Mouse (Mus musculus) layer of hippocampus, adult 18-20 months (tissue): ENCODE results near the gene Ppp1r13l. TPM values are rescaled to one million over a fixed set of nuclear protein-coding genes. Genes with fewer than 3 reads are reported as not detected.

ENCODE experiments used
- DNase-seq, 2 experiments: peaks; one replicate each; pipeline ENCODE4 v3.0.0; 2022; ENCODE audit warnings: low spot score in 2 of 2
- microRNA-seq, 2 experiments: library from miRNA; unstranded; fragments of <30 nt; microRNA quantifications; one replicate each; pipeline ENCODE4 v1.2.0; 2021
- total RNA-seq, 2 experiments: library from RNA; stranded (reverse); gene quantifications; 2 replicates each; pipeline ENCODE4 v1.2.3; 2021

Gene Ppp1r13l
- total RNA-seq, 2 experiments from 2014 or later, result 6.3 to 7.8 TPM

GRCm38 (mm10) chr7:19410766-19411344, 51.3 kb downstream of the Ppp1r13l start:
- no peak for DNase-seq

GRCm38 (mm10) chr7:19411783-19412182, 52.2 kb downstream of the Ppp1r13l start:
- DNase-seq, result no peak

DNA sequence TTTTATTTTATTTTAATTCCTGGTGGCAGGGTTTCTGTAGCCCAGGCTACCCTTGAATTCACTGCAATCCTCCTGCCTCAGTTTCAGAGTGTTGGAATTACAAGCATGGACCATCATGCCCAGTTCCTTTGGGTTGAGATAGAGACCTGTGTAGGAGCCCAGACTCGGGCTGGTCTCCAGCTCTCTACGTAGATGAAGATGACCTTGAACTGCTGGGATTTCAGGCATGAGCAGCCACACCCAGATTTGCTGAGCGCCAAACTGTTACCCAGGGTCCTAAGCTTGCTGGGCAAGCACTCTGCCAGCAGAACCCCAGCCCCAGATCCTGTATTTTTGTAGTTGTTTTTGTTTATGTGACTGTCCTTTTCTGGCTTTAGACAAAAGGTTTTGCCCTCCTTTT, 54.0 kb downstream of the Ppp1r13l start:
- no peak for DNase-seq

GRCm38 (mm10) chr7:19416590-19416989, 57.0 kb downstream of the Ppp1r13l start:
- DNase-seq, result no peak

GRCm38 (mm10) chr7:19420121-19420520, 60.6 kb downstream of the Ppp1r13l start:
- no peak for DNase-seq

DNA sequence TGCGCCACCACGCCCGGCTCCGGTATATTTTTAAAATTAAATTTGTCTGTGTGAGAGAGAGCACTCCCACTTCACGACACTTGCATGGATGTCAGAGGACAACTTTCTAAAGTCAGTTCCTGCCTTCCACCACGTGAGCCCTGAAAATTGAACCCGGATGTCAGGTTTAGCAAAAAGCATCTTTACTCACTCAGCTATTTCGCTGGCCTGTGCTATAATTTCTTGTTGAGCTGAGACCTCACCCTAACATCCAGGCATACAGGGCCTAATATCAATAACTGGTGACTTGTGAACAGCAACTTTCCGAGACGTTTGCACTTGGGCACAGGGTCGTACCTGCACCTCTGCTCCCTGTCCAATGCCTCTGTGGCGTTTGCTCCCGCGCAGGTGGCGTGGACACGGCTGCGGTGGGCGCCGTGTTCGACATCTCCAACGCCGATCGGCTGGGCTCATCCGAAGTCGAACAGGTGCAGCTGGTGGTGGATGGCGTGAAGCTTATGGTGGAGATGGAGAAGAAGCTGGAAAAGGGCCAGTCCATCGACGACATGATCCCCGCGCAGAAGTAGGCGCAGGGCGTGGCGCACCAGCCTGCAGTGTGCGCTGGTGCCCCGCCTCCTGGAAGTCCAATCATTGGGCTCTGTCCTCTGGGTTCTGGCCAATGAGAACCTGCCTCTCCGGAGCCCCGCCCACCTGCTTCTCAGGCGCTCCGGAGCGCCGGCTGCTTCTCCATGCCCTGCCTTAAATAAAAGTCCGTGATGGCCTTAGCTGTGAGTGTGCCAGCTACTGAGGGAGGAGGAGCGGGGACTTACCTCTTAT, 61.5 kb downstream of the Ppp1r13l start:
- DNase-seq, result peak; percentile 84 to 91

DNA sequence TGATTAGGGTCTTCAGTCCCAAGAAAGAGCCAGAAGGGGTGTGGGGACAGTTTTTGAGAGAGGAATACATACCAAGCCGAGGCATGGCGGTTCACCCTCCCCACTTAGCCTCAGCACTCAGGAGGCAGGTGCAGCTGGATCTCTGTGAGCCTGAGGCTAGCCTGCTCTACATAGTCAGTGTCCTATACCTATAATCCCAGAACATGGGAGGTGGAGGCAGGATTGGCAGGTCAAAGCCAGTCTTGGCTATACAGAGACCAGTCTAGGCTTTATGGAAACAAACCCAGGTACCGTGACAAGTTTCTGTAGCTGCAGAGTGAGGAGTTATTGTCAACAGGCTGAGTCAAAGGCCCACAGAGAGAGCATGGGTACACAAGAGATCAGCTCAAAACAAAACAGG, 63.5 kb downstream of the Ppp1r13l start:
- DNase-seq, result no peak

GRCm38 (mm10) chr7:19424051-19424450, 64.5 kb downstream of the Ppp1r13l start:
- DNase-seq, result no peak

- no peak for DNase-seq
Measured at GRCm38 (mm10) chr7:19426349-19426748, 66.8 kb downstream of the Ppp1r13l start.

DNA sequence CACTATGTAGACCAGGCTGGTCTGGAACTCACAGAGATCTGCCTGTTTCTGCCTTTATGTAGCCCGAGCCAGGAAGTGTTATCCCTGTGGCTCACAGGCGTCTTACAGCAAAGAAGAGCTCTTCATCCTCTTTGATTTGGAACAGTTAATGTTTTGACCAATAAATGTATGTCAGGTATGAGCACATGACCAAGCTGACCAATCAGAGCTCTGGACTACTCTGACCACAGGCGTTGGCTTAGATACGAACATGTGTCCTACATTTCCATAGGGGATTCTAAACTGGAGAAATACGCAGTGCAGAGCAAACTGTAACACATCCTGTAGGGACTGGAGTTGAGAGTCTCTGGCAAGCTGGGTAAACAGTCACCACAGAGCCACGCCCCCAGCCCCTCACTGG, 67.3 kb downstream of the Ppp1r13l start:
- no peak for DNase-seq

Small RNAs within 50 kb of the gene (microRNA-seq; reads per million reads assigned to microRNA genes)
- 0 reads per million in 2 experiments for gene Mir343

Other genes starting within 250 kb of the Ppp1r13l start
- gene Gm4969, start 241.4 kb upstream of the Ppp1r13l start, total RNA-seq, result under 1 TPM in 1 of 2 experiments, not detected in 1; 0.27 TPM
- gene Fbxo46, start 239.9 kb upstream of the Ppp1r13l start, total RNA-seq, result 10 to 100 TPM; 15.0 to 15.4 TPM
- 10 to 100 TPM; 17.1 to 18.7 TPM for gene Qpctl, start 210.5 kb upstream of the Ppp1r13l start, total RNA-seq
- gene Snrpd2, start 210.0 kb upstream of the Ppp1r13l start, total RNA-seq, result 10 to 100 TPM; 79.7 to 82.8 TPM
- 1 to 10 TPM; 1.3 to 1.4 TPM for gene Gipr, start 193.6 kb upstream of the Ppp1r13l start, total RNA-seq
- 100 to 1,000 TPM; 160 to 178 TPM for gene Eml2, start 183.3 kb upstream of the Ppp1r13l start, total RNA-seq
- 1 to 10 TPM; 1.3 to 1.4 TPM for gene Gpr4, start 147.2 kb upstream of the Ppp1r13l start, total RNA-seq
- gene Opa3, start 131.4 kb upstream of the Ppp1r13l start, total RNA-seq, result 10 to 100 TPM; 41.3 to 42.6 TPM
- gene Vasp, start 87.9 kb upstream of the Ppp1r13l start, total RNA-seq, result 10 to 100 TPM; 14.2 to 17.0 TPM
- gene Ppm1n, start 79.7 kb upstream of the Ppp1r13l start, total RNA-seq, result not detected
- 10 to 100 TPM; 92.8 to 95.6 TPM for gene Rtn2, start 77.1 kb upstream of the Ppp1r13l start, total RNA-seq
- gene Fosb, start 49.7 kb upstream of the Ppp1r13l start, total RNA-seq, result 10 to 100 TPM; 20.4 to 26.6 TPM
- 10 to 100 TPM; 47.7 to 49.0 TPM for gene Ercc1, start 15.0 kb upstream of the Ppp1r13l start, total RNA-seq
- gene Cd3eap, start 266 bp upstream of the Ppp1r13l start, total RNA-seq, result 10 to 100 TPM; 19.9 to 21.0 TPM
- gene Ercc2, start 22.3 kb downstream of the Ppp1r13l start, total RNA-seq, result 10 to 100 TPM; 37.5 to 38.3 TPM
- 1 to 10 TPM; 4.5 to 5.5 TPM for gene Klc3, start 44.4 kb downstream of the Ppp1r13l start, total RNA-seq
- gene Ckm, start 45.0 kb downstream of the Ppp1r13l start, total RNA-seq, result not detected
- 10 to 100 TPM; 88.3 to 92.0 TPM for gene Mark4, start 99.1 kb downstream of the Ppp1r13l start, total RNA-seq
- gene Exoc3l2, start 103.6 kb downstream of the Ppp1r13l start, total RNA-seq, result under 1 TPM; 0.38 to 0.59 TPM
- gene Bloc1s3, start 148.6 kb downstream of the Ppp1r13l start, total RNA-seq, result 1 to 10 TPM; 6.1 to 6.3 TPM
- gene Trappc6a, start 148.6 kb downstream of the Ppp1r13l start, total RNA-seq, result 10 to 100 TPM; 20.7 to 21.5 TPM
- gene Nkpd1, start 158.1 kb downstream of the Ppp1r13l start, total RNA-seq, result under 1 TPM; 0.56 to 0.57 TPM
- gene Ppp1r37, start 203.3 kb downstream of the Ppp1r13l start, total RNA-seq, result 100 to 1,000 TPM; 122 to 129 TPM
- gene Zfp296, start 217.5 kb downstream of the Ppp1r13l start, total RNA-seq, result under 1 TPM; 0.74 to 0.89 TPM
- 10 to 100 TPM; 44.4 to 45.6 TPM for gene Gemin7, start 217.8 kb downstream of the Ppp1r13l start, total RNA-seq
- gene Clasrp, start 244.7 kb downstream of the Ppp1r13l start, total RNA-seq, result 10 to 100 TPM; 79.5 to 81.8 TPM